Mouse (Mus musculus) intestine, embryonic 14.5 days (tissue): ENCODE measurements at regions not wholly inside any gene's neighbourhood (a gene's known extent, or its start where the extent isn't known, plus 50 kb on each side); places are given as distances from the start of the nearest gene placed in this dataset.

ENCODE experiments used
- ATAC-seq: fragments of 200-750 bp; cut with Nextera tagmentation; replicated peaks from 2 replicates; pipeline ENCODE4 v1.8.0; 2017; ENCODE audit warnings: low read depth, moderate number of reproducible peaks, moderate TSS enrichment, moderate library complexity; ENCODE audit not compliant: low FRiP score, low TSS enrichment
- DNase-seq: peaks from one replicate; pipeline ENCODE4 v3.0.0-alpha.2; 2018; ENCODE audit warnings: low spot score
- H3K27ac ChIP-seq: fragments of 300-500 bp; sonication (generic); 2 replicates; pipeline ENCODE4 v1.5.1; 2014; ENCODE audit warnings: low read depth, mild to moderate bottlenecking, control low read depth
- H3K27me3 ChIP-seq: fragments of 300-500 bp; sonication (generic); replicated peaks from 2 replicates; pipeline ENCODE4 v1.6.1; 2014; ENCODE audit warnings: low read length, control low read depth; ENCODE audit not compliant: control insufficient read depth, insufficient read depth
- H3K36me3 ChIP-seq: fragments of 300-500 bp; sonication (generic); 2 replicates; pipeline ENCODE4 v1.6.1; 2014; ENCODE audit warnings: low read length, control low read depth; ENCODE audit not compliant: control insufficient read depth, insufficient read depth
- H3K4me1 ChIP-seq: fragments of 300-500 bp; sonication (generic); replicated peaks from 2 replicates; pipeline ENCODE4 v1.6.1; 2014; ENCODE audit warnings: low read length, control low read depth, mixed read lengths; ENCODE audit not compliant: control insufficient read depth, insufficient read depth
- H3K4me2 ChIP-seq: fragments of 300-500 bp; sonication (generic); 2 replicates; pipeline ENCODE4 v1.6.1; 2014; ENCODE audit warnings: low read length
- H3K4me3 ChIP-seq: fragments of 300-500 bp; sonication (generic); 2 replicates; pipeline ENCODE4 v1.5.1; 2014; ENCODE audit warnings: low read depth, low read length, control low read depth, mixed read lengths
- H3K9ac ChIP-seq: fragments of 300-500 bp; sonication (generic); 2 replicates; pipeline ENCODE4 v1.6.1; 2014; ENCODE audit warnings: mild to moderate bottlenecking, low read length
- H3K9me3 ChIP-seq: fragments of 300-500 bp; sonication (generic); 2 replicates; pipeline ENCODE4 v1.6.1; 2016; ENCODE audit warnings: low read length, control low read depth; ENCODE audit not compliant: control insufficient read depth
- WGBS: fragments of 180-500 bp; shearing (Covaris S2); extraction: QIAGEN DNeasy Blood & Tissue Kit; methylation state at CpG from one replicate; pipeline ENCODE4 v1.1.7; 2014; 5-methylcytosine and 5-hydroxymethylcytosine counted together

DNA sequence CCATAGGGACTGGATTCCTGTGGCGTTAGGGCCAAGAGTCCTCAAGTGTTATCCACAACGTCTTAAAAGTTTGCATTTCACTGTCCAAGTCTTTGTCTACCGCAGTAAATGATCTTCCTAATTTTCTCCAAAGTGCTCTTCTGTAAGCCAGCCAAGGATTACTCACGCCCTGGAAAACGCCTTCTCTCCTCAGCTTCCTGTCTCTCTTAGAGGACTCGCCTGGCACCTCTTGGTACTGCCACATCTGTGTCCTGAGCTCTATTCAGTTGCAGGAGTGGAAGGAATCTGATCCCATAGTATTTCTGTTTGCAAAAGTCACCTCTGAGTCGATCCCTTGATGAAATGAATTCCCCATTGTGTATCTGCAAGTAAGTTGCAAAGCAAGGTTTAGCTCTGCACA lies 179.7 kb upstream of the Gpc5 start:
- ATAC-seq (no peak), DNase-seq (no peak)
- Histone ChIP-seq H3K36me3 (no peaks in the 10 kb centered on the region), H3K27ac (no peak overlapping the region), H3K9ac (no peak overlapping the region), H3K4me1 (no peaks in the 10 kb centered on the region), H3K27me3 (no peaks in the 10 kb centered on the region), H3K9me3 (no peaks in the 10 kb centered on the region), H3K4me3 (no peak overlapping the region), H3K4me2 (no peak overlapping the region)
- WGBS = 70% methylated on average over 7 of the region's 7 CpGs

GRCm38 (mm10) chr14:114913238-114913637 lies 178.8 kb upstream of the Gpc5 start:
- Histone ChIP-seq H3K9ac (no peak overlapping the region), H3K4me3 (no peak overlapping the region), H3K4me1 (no peaks in the 10 kb centered on the region), H3K27ac (no peak overlapping the region), H3K4me2 (no peak overlapping the region), H3K9me3 (no peaks in the 10 kb centered on the region), H3K27me3 (no peaks in the 10 kb centered on the region), H3K36me3 (no peaks in the 10 kb centered on the region)
- WGBS = 39% methylated on average over 5 of the region's 5 CpGs
- ATAC-seq (no peak), DNase-seq (no peak)

DNA sequence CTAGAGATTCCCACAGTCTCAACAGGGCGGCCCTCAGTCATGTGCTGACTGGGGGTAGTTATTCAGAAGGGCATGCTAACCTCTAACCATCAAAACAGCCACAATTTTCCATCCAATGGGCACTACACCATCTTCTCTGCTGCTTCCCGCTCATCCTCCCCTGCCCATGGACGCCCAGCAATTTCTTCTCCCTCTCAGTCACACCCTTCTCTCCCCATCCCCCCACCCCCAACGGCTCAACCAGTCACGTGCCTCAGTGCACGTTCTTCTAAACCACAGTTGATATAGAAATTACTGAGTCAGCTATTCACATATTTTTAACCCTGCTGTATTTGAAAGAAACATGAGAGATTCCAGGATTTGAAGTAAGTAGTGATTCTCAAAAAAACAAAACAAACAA lies 146.3 kb upstream of the Gpc5 start:
- 82% methylated on average over 6 of the region's 6 CpGs for WGBS
- Histone ChIP-seq H3K27me3 (no peaks in the 10 kb centered on the region), H3K4me1 (0 out of 2 replicates have a peak, but pooled peaks cover 3% of the 10 kb centered on the region), H3K4me2 (no peak overlapping the region), H3K9me3 (no peaks in the 10 kb centered on the region), H3K9ac (no peak overlapping the region), H3K36me3 (no peaks in the 10 kb centered on the region), H3K4me3 (no peak overlapping the region), H3K27ac (no peak overlapping the region)
- DNase-seq (no peak), ATAC-seq (no peak)

DNA sequence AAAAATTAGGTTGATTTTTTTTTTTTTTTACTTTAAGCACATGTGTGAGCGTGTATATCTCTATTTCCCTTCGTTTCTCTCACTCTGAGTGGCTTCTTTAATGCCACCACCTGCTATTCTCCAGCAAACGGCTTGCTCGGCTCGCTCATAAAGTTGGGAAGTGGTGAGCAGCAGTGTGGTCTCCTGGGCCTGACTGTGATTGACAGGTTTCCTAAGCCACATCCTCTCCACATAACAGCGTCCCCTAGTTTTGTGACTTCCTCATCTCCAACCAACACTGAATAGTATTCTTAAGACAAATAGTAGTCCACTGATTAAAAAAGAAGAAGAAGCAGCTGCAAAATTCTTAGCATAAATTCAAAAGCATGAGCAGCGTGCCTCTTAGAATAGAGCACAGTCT lies 145.7 kb upstream of the Gpc5 start:
- Histone ChIP-seq H3K27ac (no peak overlapping the region), H3K9ac (no peak overlapping the region), H3K4me1 (0 out of 2 replicates have a peak, but pooled peaks cover 3% of the 10 kb centered on the region), H3K4me2 (no peak overlapping the region), H3K9me3 (no peaks in the 10 kb centered on the region), H3K36me3 (no peaks in the 10 kb centered on the region), H3K4me3 (no peak overlapping the region), H3K27me3 (no peaks in the 10 kb centered on the region)
- WGBS = 77% methylated on average over 7 of the region's 7 CpGs
- ATAC-seq (no peak), DNase-seq (no peak)

DNA sequence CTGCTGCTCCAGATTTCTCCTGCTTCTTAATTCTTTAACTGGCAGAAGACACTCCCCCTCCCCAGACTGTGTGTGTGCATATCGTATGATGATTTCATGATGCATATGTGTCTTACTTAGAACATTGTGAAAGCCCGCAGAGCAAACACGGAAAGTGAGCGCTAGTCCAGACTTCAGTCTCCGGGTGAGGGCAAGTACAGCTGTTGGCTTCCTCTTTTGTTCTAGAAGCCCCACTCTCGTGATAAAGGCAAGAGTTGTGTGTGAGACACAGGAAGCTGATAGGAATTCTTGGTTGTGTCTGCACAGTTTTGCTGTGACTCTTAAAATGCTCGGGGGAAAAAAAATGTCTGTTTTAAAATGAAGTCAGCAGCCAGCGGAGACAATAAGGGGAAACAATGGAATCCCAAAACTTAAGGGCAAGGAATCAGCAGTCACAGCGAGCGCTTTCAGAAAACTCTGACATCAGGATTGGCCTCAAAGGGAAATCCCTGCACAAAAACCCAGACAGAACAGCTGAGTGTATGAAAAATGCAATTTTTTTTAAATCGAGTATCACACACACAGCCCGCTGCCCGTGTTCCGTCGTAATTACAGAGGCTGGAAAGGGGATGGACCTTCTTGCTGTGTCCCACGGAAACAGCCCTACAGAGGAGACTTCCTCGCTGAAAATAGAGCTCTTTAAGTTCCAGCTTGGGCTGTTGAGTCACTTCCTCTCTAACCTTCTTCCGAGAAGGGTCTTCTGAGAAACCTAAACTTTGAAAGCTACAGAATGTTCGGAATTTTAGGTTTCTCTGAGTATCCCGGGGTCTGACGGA lies 143.5 kb upstream of the Gpc5 start:
- no peaks in the 10 kb centered on the region for H3K9me3 ChIP-seq
- no peaks in the 10 kb centered on the region for H3K36me3 ChIP-seq
- H3K4me1 ChIP-seq = peaks cover 12% of the 10 kb centered on the region; the same call in 1 of the 2 replicates
- no peak overlapping the region for H3K9ac ChIP-seq
- no peak; the same call in 1 of the 2 replicates for ATAC-seq
- no peak overlapping the region for H3K4me3 ChIP-seq
- no peak for DNase-seq
- H3K4me2 ChIP-seq = peak overlapping the region; percentile 31
- 49% methylated on average over 21 of the region's 21 CpGs for WGBS
- no peaks in the 10 kb centered on the region for H3K27me3 ChIP-seq
- H3K27ac ChIP-seq = peak overlapping the region; percentile 60

DNA sequence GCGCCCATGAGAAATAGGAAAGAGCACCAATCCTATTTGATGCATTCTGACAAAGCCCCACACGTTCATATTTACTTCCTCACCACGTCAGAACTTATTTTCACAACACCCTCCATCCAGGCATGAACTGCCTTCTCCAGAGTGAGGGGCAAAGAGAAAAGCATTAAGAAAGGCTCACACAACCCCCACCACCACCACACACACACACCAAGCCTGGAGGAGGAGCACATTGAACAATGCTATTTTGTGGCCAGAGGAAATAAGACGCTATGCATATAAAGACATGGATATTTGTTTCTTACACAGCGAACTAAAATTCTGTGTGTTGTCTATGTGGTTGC lies 142.9 kb upstream of the Gpc5 start:
- Histone ChIP-seq H3K27me3 (no peaks in the 10 kb centered on the region), H3K9me3 (no peaks in the 10 kb centered on the region), H3K9ac (no peak overlapping the region), H3K4me2 (peak overlapping the region; percentile 31), H3K4me3 (no peak overlapping the region), H3K36me3 (no peaks in the 10 kb centered on the region), H3K27ac (peak overlapping the region; percentile 60), H3K4me1 (peaks cover 12% of the 10 kb centered on the region; the same call in 1 of the 2 replicates)
- ATAC-seq = no peak
- no peak for DNase-seq
- WGBS = 75% methylated on average over 5 of the region's 5 CpGs

DNA sequence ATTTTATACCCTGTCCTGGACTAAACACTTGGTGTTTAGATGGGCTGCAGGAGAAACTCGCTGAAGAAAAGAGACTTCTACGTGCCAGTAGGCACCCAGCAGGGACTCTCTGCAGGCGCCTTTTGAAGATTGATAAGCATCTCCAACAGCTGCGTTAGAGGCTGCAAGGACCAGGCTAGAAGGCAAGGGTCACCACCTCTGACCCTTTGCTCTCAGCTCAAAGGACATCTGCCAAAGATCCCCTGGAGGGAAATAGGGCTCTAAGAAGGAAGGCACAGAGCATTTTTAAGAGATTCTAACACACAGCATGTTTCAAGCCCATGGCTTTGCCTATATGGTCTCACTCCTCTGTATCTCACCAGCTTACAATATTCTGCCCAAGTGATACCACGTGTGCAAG lies 139.7 kb upstream of the Gpc5 start:
- 20% methylated on average over 5 of the region's 5 CpGs for WGBS
- DNase-seq (no peak), ATAC-seq (no peak)
- Histone ChIP-seq H3K4me1 (peaks cover 12% of the 10 kb centered on the region; the same call in 1 of the 2 replicates), H3K4me2 (no peak overlapping the region), H3K9ac (no peak overlapping the region), H3K27me3 (no peaks in the 10 kb centered on the region), H3K36me3 (no peaks in the 10 kb centered on the region), H3K9me3 (no peaks in the 10 kb centered on the region), H3K4me3 (no peak overlapping the region), H3K27ac (no peak overlapping the region)

DNA sequence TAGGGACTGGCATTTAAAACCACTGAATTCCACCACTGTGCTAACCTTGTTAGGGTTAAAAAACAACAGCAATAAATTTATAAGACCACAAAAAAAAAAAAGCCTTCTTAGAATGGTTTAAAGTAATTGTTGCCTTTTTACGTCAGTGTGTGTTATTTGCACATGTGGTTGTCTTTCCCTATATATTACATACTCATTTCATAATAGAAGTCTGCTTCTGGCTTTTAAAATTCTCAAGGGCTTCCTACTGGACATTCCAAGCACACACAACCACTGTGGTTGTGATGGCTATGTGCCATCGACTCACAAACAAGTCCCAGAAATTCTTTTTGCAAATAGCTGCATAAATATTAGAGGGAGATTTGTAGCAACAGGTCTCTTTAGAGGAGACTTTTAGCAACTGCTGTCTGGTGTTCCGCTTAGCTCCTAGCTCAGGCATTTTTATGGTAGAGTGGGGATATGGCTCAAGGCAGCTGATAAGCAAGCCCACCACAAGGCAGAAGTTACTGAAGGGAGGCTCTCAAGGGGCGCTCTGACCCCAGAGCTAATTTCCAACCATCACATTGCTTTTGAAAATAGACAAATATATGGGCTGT lies 138.8 kb upstream of the Gpc5 start:
- no peaks in the 10 kb centered on the region for H3K27me3 ChIP-seq
- H3K4me2 ChIP-seq = peak overlapping the region; percentile 20; the same call in 1 of the 2 replicates
- no peaks in the 10 kb centered on the region for H3K9me3 ChIP-seq
- no peak overlapping the region for H3K27ac ChIP-seq
- H3K36me3 ChIP-seq = no peaks in the 10 kb centered on the region
- H3K4me1 ChIP-seq = peaks cover 11% of the 10 kb centered on the region; the same call in 1 of the 2 replicates
- H3K4me3 ChIP-seq = no peak overlapping the region
- DNase-seq = no peak
- no peak overlapping the region for H3K9ac ChIP-seq
- no peak for ATAC-seq
- WGBS = 27% methylated on average over 4 of the region's 4 CpGs

GRCm38 (mm10) chr14:114954287-114954686 lies 137.7 kb upstream of the Gpc5 start:
- WGBS = 81% methylated on average over 4 of the region's 4 CpGs
- DNase-seq = no peak

More at GRCm38 (mm10) chr14:114954287-114954686, 137.7 kb upstream of the Gpc5 start:
- H3K4me1 ChIP-seq = peaks cover 9% of the 10 kb centered on the region; the same call in 1 of the 2 replicates
- ATAC-seq = no peak
- no peaks in the 10 kb centered on the region for H3K9me3 ChIP-seq
- no peak overlapping the region for H3K9ac ChIP-seq
- H3K36me3 ChIP-seq = no peaks in the 10 kb centered on the region
- no peak overlapping the region for H3K4me3 ChIP-seq
- no peak overlapping the region for H3K4me2 ChIP-seq
- no peak overlapping the region for H3K27ac ChIP-seq
- H3K27me3 ChIP-seq = no peaks in the 10 kb centered on the region
